Mouse (Mus musculus): ENCODE measurements at regions not wholly inside any gene's neighbourhood (a gene's known extent, or its start where the extent isn't known, plus 50 kb on each side); places are given as distances from the start of the nearest gene placed in this dataset.

DNA sequence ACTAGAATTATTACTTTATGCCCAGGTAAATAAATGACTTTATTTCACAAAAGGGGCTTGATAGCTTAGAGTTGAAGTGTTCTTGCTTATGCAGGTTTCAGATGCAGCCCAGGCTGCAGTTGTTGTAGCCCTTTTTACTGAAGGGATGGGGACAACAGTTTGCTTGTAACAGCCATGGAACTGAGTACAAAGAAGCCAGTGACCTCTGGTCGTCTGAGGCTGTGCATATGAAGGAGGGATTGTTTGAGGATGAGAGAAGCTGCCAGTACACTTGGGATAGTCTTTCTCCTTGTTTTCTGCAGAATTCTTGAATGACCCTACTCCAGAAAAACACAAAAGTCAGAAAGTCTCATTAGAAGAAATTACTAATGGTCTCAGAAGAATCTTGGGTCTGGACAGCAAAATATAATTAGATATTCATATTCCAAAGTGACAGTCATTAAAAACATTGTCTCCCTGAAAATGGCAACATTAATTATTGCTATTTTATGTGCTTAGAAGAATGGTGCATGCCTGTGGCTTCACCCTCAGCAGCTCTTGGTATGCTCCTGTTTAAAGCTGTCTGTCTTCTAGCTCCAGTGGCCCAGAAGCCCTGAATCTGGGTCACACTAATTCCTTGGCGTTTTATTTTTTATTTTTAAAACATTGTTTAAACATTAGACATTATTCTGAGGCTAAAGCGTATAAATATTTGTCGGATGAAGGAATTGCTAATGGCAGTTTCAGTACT is 61.9 kb upstream of the Arhgap32 start:
- Histone ChIP-seq H3K4me3 (ENCODE audit: low read depth, low read length) (no peak overlapping the region), H3K4me2 (no peak overlapping the region), H3K36me3 (ENCODE audit: control insufficient read depth, insufficient read depth, low read length) (no peaks in the 10 kb centered on the region), H3K27me3 (ENCODE audit: control insufficient read depth, insufficient read depth, low read length) (no peaks in the 10 kb centered on the region), H3K9ac (ENCODE audit: low read depth, low read length) (no peak overlapping the region), H3K27ac (ENCODE audit: low read depth, low read length) (no peak overlapping the region), H3K4me1 (ENCODE audit: control insufficient read depth, insufficient read depth, low read length) (0 out of 2 replicates have a peak, but pooled peaks cover 3% of the 10 kb centered on the region), H3K9me3 (replicated peaks; ENCODE audit: control insufficient read depth, low read length) (no peaks in the 10 kb centered on the region)
- ATAC-seq (replicated peaks; ENCODE audit: insufficient number of reproducible peaks, low FRiP score, low TSS enrichment): no peak
- WGBS (ENCODE audit: insufficient replicate concordance): 68% methylated on average over 4 of the region's 4 CpGs

DNA sequence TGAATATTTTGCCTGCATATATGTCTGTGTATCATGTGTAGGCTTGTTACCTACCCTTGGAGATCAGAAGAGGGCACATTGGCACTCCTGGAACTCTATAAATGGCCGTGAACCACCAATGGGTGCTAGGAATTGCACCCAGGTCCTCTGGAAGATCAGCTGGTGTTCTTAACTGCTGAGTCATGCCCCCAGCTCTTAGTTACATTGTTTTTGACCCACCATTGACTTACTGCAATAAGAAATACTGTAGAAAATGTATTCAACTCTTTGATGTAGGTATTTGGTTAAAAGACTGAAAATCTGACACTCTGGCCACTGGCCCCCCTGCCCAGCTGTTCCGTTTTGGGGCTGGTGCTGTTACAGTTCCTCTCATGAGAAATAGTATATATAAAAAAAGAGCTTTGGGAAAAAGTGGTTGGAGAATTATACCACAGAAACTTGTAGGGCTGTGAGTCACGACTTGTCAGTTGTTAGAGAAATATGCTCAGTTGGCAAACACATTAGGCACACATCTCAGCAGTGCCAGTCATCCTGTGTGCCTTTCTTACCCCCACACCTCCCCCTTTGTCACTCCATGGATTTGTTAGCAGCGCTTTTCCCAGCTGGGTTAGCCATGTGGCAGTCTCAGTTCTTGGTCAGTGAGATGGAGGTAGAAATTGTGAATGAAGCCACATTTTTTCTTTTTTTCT is 58.4 kb upstream of the Arhgap32 start:
- Histone ChIP-seq H3K9me3 (replicated peaks; ENCODE audit: control insufficient read depth, low read length) (no peaks in the 10 kb centered on the region), H3K4me1 (ENCODE audit: control insufficient read depth, insufficient read depth, low read length) (0 out of 2 replicates have a peak, but pooled peaks cover 3% of the 10 kb centered on the region), H3K9ac (ENCODE audit: low read depth, low read length) (no peak overlapping the region), H3K4me2 (no peak overlapping the region), H3K4me3 (ENCODE audit: low read depth, low read length) (no peak overlapping the region), H3K36me3 (ENCODE audit: control insufficient read depth, insufficient read depth, low read length) (no peaks in the 10 kb centered on the region), H3K27ac (ENCODE audit: low read depth, low read length) (no peak overlapping the region), H3K27me3 (ENCODE audit: control insufficient read depth, insufficient read depth, low read length) (no peaks in the 10 kb centered on the region)
- WGBS (ENCODE audit: insufficient replicate concordance): 75% methylated on average over 4 of the region's 4 CpGs
- no peak for ATAC-seq (replicated peaks; ENCODE audit: insufficient number of reproducible peaks, low FRiP score, low TSS enrichment)

DNA sequence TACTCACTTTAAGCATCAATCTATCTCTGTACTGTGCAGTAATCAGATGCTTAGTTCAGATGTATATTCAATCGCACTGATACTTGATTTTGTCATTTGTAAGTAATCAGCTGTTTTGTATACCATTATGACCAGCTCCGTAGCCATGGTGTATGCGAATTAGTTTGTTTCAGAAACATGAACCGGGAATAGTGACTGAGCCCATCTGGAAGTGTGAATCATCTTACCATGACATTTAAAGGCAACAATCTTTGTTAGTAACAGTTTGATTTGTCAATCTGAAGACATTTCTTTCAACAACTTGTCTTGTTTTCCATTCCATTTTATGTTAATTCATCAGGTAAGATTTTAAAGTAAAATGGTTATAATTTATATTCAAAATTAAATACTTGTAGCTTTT is 53.2 kb upstream of the Arhgap32 start:
- Histone ChIP-seq H3K27ac (ENCODE audit: low read depth, low read length) (no peak overlapping the region), H3K9ac (ENCODE audit: low read depth, low read length) (no peak overlapping the region), H3K4me2 (no peak overlapping the region), H3K4me3 (ENCODE audit: low read depth, low read length) (no peak overlapping the region), H3K9me3 (replicated peaks; ENCODE audit: control insufficient read depth, low read length) (no peaks in the 10 kb centered on the region), H3K27me3 (ENCODE audit: control insufficient read depth, insufficient read depth, low read length) (no peaks in the 10 kb centered on the region), H3K4me1 (ENCODE audit: control insufficient read depth, insufficient read depth, low read length) (0 out of 2 replicates have a peak, but pooled peaks cover 3% of the 10 kb centered on the region), H3K36me3 (ENCODE audit: control insufficient read depth, insufficient read depth, low read length) (no peaks in the 10 kb centered on the region)
- no peak for ATAC-seq (replicated peaks; ENCODE audit: insufficient number of reproducible peaks, low FRiP score, low TSS enrichment)
- 88% methylated on average over 4 of the region's 4 CpGs for WGBS (ENCODE audit: insufficient replicate concordance)

DNA sequence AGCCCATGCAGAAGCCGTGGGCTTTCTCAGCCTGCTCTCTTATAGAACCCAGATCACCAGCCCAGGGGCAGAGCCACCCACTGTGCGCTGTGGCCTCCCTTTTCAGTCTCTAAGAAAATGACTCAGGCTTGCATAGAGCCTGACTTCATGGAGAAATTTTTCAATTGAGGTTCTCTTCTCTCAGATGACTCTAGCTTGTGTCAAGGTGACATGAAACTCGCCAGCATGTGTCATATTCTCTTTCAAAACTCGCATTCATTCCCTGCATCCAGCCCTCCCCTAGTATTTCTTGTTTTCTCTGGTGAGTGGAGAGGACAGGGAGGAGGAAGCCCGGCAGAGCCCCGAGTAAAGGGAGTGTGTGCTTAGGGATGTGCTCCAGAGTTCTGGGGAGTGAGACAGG is 52.4 kb upstream of the Arhgap32 start:
- H3K27ac ChIP-seq (ENCODE audit: low read depth, low read length): no peak overlapping the region
- H3K4me1 ChIP-seq (ENCODE audit: control insufficient read depth, insufficient read depth, low read length): 0 out of 2 replicates have a peak, but pooled peaks cover 3% of the 10 kb centered on the region
- no peak overlapping the region for H3K9ac ChIP-seq (ENCODE audit: low read depth, low read length)
- no peak overlapping the region for H3K4me2 ChIP-seq
- H3K36me3 ChIP-seq (ENCODE audit: control insufficient read depth, insufficient read depth, low read length): no peaks in the 10 kb centered on the region
- 68% methylated on average over 6 of the region's 6 CpGs for WGBS (ENCODE audit: insufficient replicate concordance)
- ATAC-seq (replicated peaks; ENCODE audit: insufficient number of reproducible peaks, low FRiP score, low TSS enrichment): no peak
- no peaks in the 10 kb centered on the region for H3K9me3 ChIP-seq (replicated peaks; ENCODE audit: control insufficient read depth, low read length)
- no peak overlapping the region for H3K4me3 ChIP-seq (ENCODE audit: low read depth, low read length)
- no peaks in the 10 kb centered on the region for H3K27me3 ChIP-seq (ENCODE audit: control insufficient read depth, insufficient read depth, low read length)

DNA sequence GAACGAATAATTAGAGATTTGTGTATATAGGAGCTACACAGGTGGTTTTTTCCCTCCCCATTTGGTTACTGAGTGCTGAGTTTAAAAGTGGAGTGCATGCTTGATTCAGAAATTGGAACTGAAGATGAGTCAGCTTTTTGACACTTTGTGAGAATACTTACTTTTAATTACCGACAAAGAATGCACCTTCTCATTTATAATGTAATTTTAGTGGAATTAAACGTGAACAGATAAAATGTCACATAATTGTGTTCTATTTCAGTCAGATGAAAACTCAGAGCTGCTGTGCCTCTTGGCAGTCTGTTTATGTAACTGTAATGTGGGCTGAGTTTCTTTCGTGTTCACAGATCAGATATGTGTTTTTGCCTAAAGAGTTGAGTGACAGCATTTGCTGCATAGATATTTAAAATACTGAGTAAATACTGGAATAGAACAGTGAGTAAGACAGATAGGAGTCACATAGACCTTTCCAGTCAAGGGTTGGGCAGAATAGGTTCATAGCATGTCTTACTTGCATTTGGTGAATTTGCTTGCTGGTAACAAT is 51.9 kb upstream of the Arhgap32 start:
- Histone ChIP-seq H3K4me3 (ENCODE audit: low read depth, low read length) (no peak overlapping the region), H3K9me3 (replicated peaks; ENCODE audit: control insufficient read depth, low read length) (no peaks in the 10 kb centered on the region), H3K27ac (ENCODE audit: low read depth, low read length) (no peak overlapping the region), H3K36me3 (ENCODE audit: control insufficient read depth, insufficient read depth, low read length) (no peaks in the 10 kb centered on the region), H3K4me1 (ENCODE audit: control insufficient read depth, insufficient read depth, low read length) (0 out of 2 replicates have a peak, but pooled peaks cover 3% of the 10 kb centered on the region), H3K9ac (ENCODE audit: low read depth, low read length) (no peak overlapping the region), H3K27me3 (ENCODE audit: control insufficient read depth, insufficient read depth, low read length) (no peaks in the 10 kb centered on the region), H3K4me2 (no peak overlapping the region)
- 71% methylated on average over 4 of the region's 4 CpGs for WGBS (ENCODE audit: insufficient replicate concordance)
- no peak for ATAC-seq (replicated peaks; ENCODE audit: insufficient number of reproducible peaks, low FRiP score, low TSS enrichment)

All from heart, embryonic 11.5 days (tissue).